Mouse (Mus musculus): ENCODE measurements at regions not wholly inside any gene's neighbourhood (a gene's known extent, or its start where the extent isn't known, plus 50 kb on each side); places are given as distances from the start of the nearest gene placed in this dataset.

DNA sequence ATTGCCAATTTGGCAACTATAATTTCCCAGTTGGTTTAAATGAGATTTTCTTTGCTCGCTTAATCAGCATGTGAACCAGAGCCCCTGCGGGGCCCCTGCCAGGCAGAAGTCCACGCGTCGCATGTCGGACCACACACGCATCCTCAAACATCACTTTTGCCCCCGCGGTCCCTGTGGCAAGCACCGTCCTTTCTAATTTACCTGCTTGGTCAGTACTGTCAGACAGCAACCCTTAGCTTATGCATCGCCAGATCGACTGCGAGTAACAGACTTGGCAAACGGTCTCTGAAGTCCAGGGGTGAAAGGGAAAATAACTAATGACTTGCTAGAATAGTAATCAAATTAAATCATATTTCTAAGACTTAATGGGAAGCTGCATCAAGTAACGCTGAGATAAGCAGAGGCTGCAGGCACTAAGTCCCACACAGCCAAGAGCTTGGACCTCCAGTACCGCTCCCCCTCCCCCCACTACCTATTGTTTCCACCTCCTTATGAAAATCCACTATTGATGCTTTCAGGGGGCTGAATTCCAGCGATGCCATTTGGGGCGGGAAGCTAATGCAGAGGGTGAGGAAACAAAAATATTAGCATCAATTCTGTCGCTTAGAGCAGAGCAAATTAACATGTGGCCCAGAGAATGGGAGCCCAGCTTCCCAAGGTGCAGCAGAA is 142.0 kb upstream of the Cntnap4 start:
- no peaks in the 10 kb centered on the region for H3K27me3 ChIP-seq
- no peaks in the 10 kb centered on the region for H3K36me3 ChIP-seq
- H3K4me3 ChIP-seq = no peak overlapping the region
- no peaks in the 10 kb centered on the region for H3K9me3 ChIP-seq
- ATAC-seq (ENCODE audit: borderline replicate concordance, extremely low read depth, low FRiP score, low TSS enrichment) = no peak
- WGBS = 42% methylated on average over 19 of the region's 19 CpGs
- no peak overlapping the region for H3K4me2 ChIP-seq
- no peak overlapping the region for H3K9ac ChIP-seq
- no peaks in the 10 kb centered on the region for H3K4me1 ChIP-seq
- H3K27ac ChIP-seq = no peak overlapping the region

- Histone ChIP-seq H3K4me2 (no peak overlapping the region), H3K9me3 (no peaks in the 10 kb centered on the region), H3K4me3 (no peak overlapping the region), H3K9ac (no peak overlapping the region), H3K27me3 (no peaks in the 10 kb centered on the region), H3K36me3 (no peaks in the 10 kb centered on the region), H3K4me1 (no peaks in the 10 kb centered on the region), H3K27ac (no peak overlapping the region)
- ATAC-seq (ENCODE audit: borderline replicate concordance, extremely low read depth, low FRiP score, low TSS enrichment) = no peak
- WGBS = 80% methylated on average over 5 of the region's 5 CpGs
Measured at GRCm38 (mm10) chr8:112411968-112412367, 157.9 kb upstream of the Cntnap4 start.

GRCm38 (mm10) chr8:112411213-112411612 is 158.6 kb upstream of the Cntnap4 start:
- H3K9ac ChIP-seq = no peak overlapping the region
- WGBS = 25% methylated on average over 6 of the region's 6 CpGs
- no peak overlapping the region for H3K4me2 ChIP-seq
- no peaks in the 10 kb centered on the region for H3K27me3 ChIP-seq
- H3K27ac ChIP-seq = no peak overlapping the region
- no peak for ATAC-seq (ENCODE audit: borderline replicate concordance, extremely low read depth, low FRiP score, low TSS enrichment)
- no peak overlapping the region for H3K4me3 ChIP-seq
- H3K4me1 ChIP-seq = no peaks in the 10 kb centered on the region
- H3K9me3 ChIP-seq = no peaks in the 10 kb centered on the region
- no peaks in the 10 kb centered on the region for H3K36me3 ChIP-seq

- Histone ChIP-seq H3K9me3 (no peaks in the 10 kb centered on the region), H3K4me3 (no peak overlapping the region), H3K9ac (no peak overlapping the region), H3K27ac (no peak overlapping the region), H3K4me1 (no peaks in the 10 kb centered on the region), H3K36me3 (no peaks in the 10 kb centered on the region), H3K27me3 (no peaks in the 10 kb centered on the region), H3K4me2 (no peak overlapping the region)
- no peak for ATAC-seq (ENCODE audit: borderline replicate concordance, extremely low read depth, low FRiP score, low TSS enrichment)
- WGBS = 81% methylated on average over 9 of the region's 9 CpGs
Measured at GRCm38 (mm10) chr8:112408211-112408735, 161.6 kb upstream of the Cntnap4 start.

DNA sequence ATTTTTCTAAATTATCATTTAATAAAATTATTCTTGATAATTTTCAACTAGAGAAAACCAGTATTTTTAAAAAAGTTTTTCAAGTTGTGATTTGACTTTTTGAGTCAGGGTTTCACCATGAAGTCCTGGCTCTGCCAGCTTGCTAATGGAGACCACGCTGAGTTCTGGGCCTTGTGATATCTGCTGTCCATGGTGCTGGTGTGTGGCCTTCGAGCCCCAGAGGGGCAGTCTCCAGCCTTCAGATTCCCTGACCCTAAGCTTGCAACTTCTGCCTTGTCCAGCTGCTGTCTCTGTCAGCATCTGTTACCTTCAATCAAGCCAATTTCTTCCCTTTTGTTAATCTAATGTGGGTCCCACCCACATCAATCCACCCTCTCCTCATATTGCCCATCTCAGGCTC is 165.8 kb upstream of the Cntnap4 start:
- Histone ChIP-seq H3K27ac (no peak overlapping the region), H3K9me3 (no peaks in the 10 kb centered on the region), H3K36me3 (no peaks in the 10 kb centered on the region), H3K9ac (no peak overlapping the region), H3K4me1 (no peaks in the 10 kb centered on the region), H3K4me3 (no peak overlapping the region), H3K27me3 (no peaks in the 10 kb centered on the region), H3K4me2 (no peak overlapping the region)
- 6% methylated on average over 2 of the region's 2 CpGs for WGBS
- no peak for ATAC-seq (ENCODE audit: borderline replicate concordance, extremely low read depth, low FRiP score, low TSS enrichment)

DNA sequence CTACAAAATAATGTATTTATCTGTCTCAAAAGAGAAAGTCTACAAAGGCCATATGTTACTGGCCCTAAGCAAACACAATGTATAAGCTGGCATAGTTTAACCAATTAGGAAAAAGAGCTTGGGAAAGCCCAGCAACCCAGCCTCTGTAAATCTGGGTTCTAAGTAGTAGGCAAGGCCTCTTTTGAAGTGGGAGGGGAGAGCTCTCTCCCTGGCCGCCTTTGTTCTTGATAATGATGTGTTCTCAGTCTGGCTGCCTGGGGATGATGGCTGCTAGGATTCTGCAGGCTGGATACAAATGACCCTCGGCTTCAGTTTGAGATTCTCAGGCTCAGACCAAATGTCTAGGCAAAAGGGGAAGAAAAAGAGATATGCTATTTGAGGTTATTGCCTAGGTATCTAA is 172.4 kb upstream of the Cntnap4 start:
- ATAC-seq (ENCODE audit: borderline replicate concordance, extremely low read depth, low FRiP score, low TSS enrichment) = no peak
- H3K4me2 ChIP-seq = no peak overlapping the region
- 17% methylated on average over 2 of the region's 2 CpGs for WGBS
- no peak overlapping the region for H3K4me3 ChIP-seq
- no peaks in the 10 kb centered on the region for H3K4me1 ChIP-seq
- no peak overlapping the region for H3K27ac ChIP-seq
- no peak overlapping the region for H3K9ac ChIP-seq
- no peaks in the 10 kb centered on the region for H3K27me3 ChIP-seq
- no peaks in the 10 kb centered on the region for H3K9me3 ChIP-seq
- H3K36me3 ChIP-seq = no peaks in the 10 kb centered on the region

DNA sequence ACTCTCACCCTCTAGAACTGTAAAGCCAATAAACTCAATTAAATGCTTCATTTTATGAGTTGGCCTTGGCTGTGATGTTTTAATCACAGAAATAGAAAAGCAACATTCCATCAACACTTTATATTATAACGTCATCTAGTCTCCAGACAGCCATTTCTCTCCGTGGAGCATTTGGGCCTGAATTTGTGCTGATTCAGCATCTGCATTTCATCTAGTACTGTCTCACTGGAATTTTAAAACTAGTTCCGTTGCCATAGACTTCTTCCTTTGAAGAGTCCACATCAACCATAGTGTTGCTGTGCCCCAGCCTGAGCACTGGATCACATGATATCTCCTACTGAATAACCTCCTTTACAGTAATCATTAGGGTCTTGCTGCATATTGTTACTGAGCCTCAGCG is 179.7 kb upstream of the Cntnap4 start:
- no peaks in the 10 kb centered on the region for H3K4me1 ChIP-seq
- H3K27me3 ChIP-seq = no peaks in the 10 kb centered on the region
- no peak overlapping the region for H3K4me2 ChIP-seq
- H3K36me3 ChIP-seq = no peaks in the 10 kb centered on the region
- WGBS = 71% methylated on average over 4 of the region's 4 CpGs
- no peak for ATAC-seq (ENCODE audit: borderline replicate concordance, extremely low read depth, low FRiP score, low TSS enrichment)
- H3K27ac ChIP-seq = no peak overlapping the region
- no peak overlapping the region for H3K4me3 ChIP-seq
- H3K9me3 ChIP-seq = no peaks in the 10 kb centered on the region
- no peak overlapping the region for H3K9ac ChIP-seq

GRCm38 (mm10) chr8:112348323-112348722 is 221.5 kb upstream of the Cntnap4 start:
- H3K4me1 ChIP-seq = no peaks in the 10 kb centered on the region
- no peaks in the 10 kb centered on the region for H3K9me3 ChIP-seq
- no peaks in the 10 kb centered on the region for H3K27me3 ChIP-seq
- no peaks in the 10 kb centered on the region for H3K36me3 ChIP-seq
- H3K27ac ChIP-seq = no peak overlapping the region
- no peak overlapping the region for H3K4me2 ChIP-seq
- H3K9ac ChIP-seq = no peak overlapping the region
- no peak overlapping the region for H3K4me3 ChIP-seq
- no peak for ATAC-seq (ENCODE audit: borderline replicate concordance, extremely low read depth, low FRiP score, low TSS enrichment)
- WGBS = 21% methylated on average over 5 of the region's 5 CpGs

- no peak overlapping the region for H3K4me3 ChIP-seq
- no peaks in the 10 kb centered on the region for H3K27me3 ChIP-seq
- no peak for ATAC-seq (ENCODE audit: borderline replicate concordance, extremely low read depth, low FRiP score, low TSS enrichment)
- no peaks in the 10 kb centered on the region for H3K4me1 ChIP-seq
- no peak overlapping the region for H3K9ac ChIP-seq
- H3K27ac ChIP-seq = no peak overlapping the region
- no peaks in the 10 kb centered on the region for H3K36me3 ChIP-seq
- no peak overlapping the region for H3K4me2 ChIP-seq
- WGBS = 51% methylated on average over 11 of the region's 11 CpGs
- no peaks in the 10 kb centered on the region for H3K9me3 ChIP-seq
Measured at GRCm38 (mm10) chr8:112333171-112333570, 236.7 kb upstream of the Cntnap4 start.

DNA sequence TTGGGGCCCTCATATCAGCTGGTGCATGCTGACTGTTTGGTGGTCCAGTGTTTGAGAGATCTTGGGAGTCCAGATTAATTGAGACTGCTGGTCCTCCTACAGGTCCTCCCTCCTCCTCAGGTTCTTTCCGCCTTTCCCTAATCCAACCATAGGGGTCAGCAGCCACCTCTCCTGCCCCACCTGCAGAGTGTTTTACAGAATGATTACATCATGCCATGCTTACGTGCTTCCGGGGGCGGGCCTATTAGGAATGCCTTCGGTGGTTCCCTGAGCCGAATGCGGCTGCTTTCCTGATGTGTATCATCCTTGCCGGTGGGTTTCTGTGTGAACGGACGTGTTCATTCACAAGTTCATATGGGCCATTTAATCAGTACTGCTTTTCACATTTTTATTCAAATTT is 237.8 kb upstream of the Cntnap4 start:
- no peak overlapping the region for H3K9ac ChIP-seq
- 72% methylated on average over 10 of the region's 10 CpGs for WGBS
- H3K4me2 ChIP-seq = no peak overlapping the region
- H3K27ac ChIP-seq = no peak overlapping the region
- H3K27me3 ChIP-seq = no peaks in the 10 kb centered on the region
- no peaks in the 10 kb centered on the region for H3K36me3 ChIP-seq
- ATAC-seq (ENCODE audit: borderline replicate concordance, extremely low read depth, low FRiP score, low TSS enrichment) = no peak
- no peak overlapping the region for H3K4me3 ChIP-seq
- H3K9me3 ChIP-seq = no peaks in the 10 kb centered on the region
- H3K4me1 ChIP-seq = no peaks in the 10 kb centered on the region

- no peak overlapping the region for H3K4me2 ChIP-seq
- H3K9me3 ChIP-seq = no peaks in the 10 kb centered on the region
- no peaks in the 10 kb centered on the region for H3K36me3 ChIP-seq
- H3K27ac ChIP-seq = no peak overlapping the region
- H3K9ac ChIP-seq = no peak overlapping the region
- no peak overlapping the region for H3K4me3 ChIP-seq
- H3K27me3 ChIP-seq = no peaks in the 10 kb centered on the region
- WGBS = 61% methylated on average over 3 of the region's 3 CpGs
- ATAC-seq (ENCODE audit: borderline replicate concordance, extremely low read depth, low FRiP score, low TSS enrichment) = no peak
- no peaks in the 10 kb centered on the region for H3K4me1 ChIP-seq
Measured at GRCm38 (mm10) chr8:112309816-112310215, 260.0 kb upstream of the Cntnap4 start.

DNA sequence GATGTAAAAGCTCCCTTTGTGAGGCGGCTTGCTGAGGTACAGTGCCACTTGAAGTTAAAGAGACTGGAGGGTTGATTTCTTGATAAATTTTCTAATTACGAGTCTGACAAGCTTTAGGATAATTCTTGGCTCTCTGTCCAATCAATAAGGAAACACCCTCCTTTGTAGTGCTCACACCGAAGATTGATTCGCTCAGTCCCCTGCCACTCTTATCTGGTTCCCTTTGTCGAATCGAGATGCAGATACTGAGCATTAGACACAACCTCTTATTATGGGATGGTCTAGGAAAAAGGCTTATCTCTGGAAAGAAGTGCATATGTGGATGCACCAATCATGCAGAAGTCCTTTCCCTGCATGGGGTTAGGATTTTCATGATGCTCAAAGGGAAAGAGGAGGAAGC is 261.5 kb upstream of the Cntnap4 start:
- Histone ChIP-seq H3K4me1 (no peaks in the 10 kb centered on the region), H3K4me3 (no peak overlapping the region), H3K27me3 (no peaks in the 10 kb centered on the region), H3K9me3 (no peaks in the 10 kb centered on the region), H3K9ac (no peak overlapping the region), H3K36me3 (no peaks in the 10 kb centered on the region), H3K27ac (no peak overlapping the region), H3K4me2 (no peak overlapping the region)
- ATAC-seq (ENCODE audit: borderline replicate concordance, extremely low read depth, low FRiP score, low TSS enrichment) = no peak
- WGBS = 75% methylated on average over 6 of the region's 6 CpGs

DNA sequence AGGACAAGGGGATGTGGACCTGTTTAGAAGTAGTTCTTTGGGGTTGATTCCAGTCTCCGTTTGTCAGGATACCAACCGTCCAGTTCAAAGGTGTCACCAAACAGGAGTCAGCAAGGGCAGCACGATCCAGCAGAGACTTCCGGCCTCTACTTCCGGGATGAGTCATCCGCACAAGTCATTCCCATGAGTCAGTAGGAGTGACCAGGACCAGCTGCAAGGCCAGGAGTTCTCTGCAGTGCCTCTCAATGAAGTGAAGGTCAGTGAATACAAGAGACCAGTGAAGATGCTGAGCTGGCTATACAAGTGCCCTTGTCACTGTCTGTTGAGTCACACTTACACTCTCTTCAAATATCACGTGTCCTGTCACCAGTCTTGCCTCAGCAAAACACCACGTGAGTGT is 272.8 kb upstream of the Cntnap4 start:
- 63% methylated on average over 8 of the region's 8 CpGs for WGBS
- Histone ChIP-seq H3K36me3 (no peaks in the 10 kb centered on the region), H3K4me3 (no peak overlapping the region), H3K9ac (no peak overlapping the region), H3K4me1 (no peaks in the 10 kb centered on the region), H3K27me3 (no peaks in the 10 kb centered on the region), H3K9me3 (no peaks in the 10 kb centered on the region), H3K27ac (no peak overlapping the region), H3K4me2 (no peak overlapping the region)
- ATAC-seq (ENCODE audit: borderline replicate concordance, extremely low read depth, low FRiP score, low TSS enrichment) = no peak
